Mouse (Mus musculus): Measurements from ENCODE around the gene C330007P06Rik. TPM values are rescaled to one million over a fixed set of nuclear protein-coding genes. Genes with fewer than 3 reads are reported as not detected.

C330007P06Rik gene
- polyA plus RNA-seq, 1 experiment from 2014 or later: 21.2 TPM

DNA sequence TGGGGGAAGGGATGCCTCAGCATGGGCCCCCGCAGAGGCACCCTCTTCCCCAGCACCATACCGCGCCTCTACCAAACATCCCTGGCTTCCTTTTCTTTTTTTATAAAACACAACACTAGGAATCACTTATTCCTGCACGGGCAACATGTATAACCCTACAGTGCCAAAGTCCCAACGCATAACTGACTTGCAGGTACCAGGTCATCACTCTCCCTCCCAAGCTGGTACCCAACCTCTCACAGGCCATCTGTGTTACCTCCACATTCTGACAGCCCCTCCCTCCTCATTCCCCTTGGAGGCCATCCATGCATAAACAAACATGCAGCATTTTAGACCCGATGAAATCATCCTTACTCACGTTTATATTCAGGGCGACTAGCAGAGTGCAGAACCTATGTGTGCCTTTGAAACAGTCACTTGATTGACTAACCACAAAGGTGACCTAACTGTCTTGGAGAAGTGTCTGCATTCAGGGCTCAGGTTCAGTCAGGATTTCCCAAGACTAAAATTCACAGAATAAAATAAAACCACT, 57.5 kb downstream of the C330007P06Rik start:
- H3K4me1 ChIP-seq (ENCODE audit: insufficient read depth, low read depth, low read length): no peaks in the 10 kb centered on the region
- H3K4me2 ChIP-seq (replicated peaks; ENCODE audit: low read depth, low read length): no peak overlapping the region
- no peaks in the 10 kb centered on the region for H3K9me3 ChIP-seq (ENCODE audit: low read length)
- WGBS: 31% methylated on average over 8 of the region's 8 CpGs
- TF ChIP-seq EP300 (IDR thresholded peaks at IDR 0.05) (no peak), CTCF (IDR thresholded peaks at IDR 0.05) (no peak)
- ATAC-seq: no peak
- H3K9ac ChIP-seq (replicated peaks; ENCODE audit: low read depth): no peak overlapping the region
- no peaks in the 10 kb centered on the region for H3K36me3 ChIP-seq (ENCODE audit: insufficient read depth, low read length)
- H3K27ac ChIP-seq (ENCODE audit: low read length): peak overlapping the region; percentile 62; the same call in 1 of the 2 replicates
- no peak overlapping the region for H3K4me3 ChIP-seq (ENCODE audit: low read depth, low read length)
- no peaks in the 10 kb centered on the region for H3K27me3 ChIP-seq (replicated peaks; ENCODE audit: insufficient read depth, low read length)
- DNase-seq (ENCODE audit: low spot score): no peak

DNA sequence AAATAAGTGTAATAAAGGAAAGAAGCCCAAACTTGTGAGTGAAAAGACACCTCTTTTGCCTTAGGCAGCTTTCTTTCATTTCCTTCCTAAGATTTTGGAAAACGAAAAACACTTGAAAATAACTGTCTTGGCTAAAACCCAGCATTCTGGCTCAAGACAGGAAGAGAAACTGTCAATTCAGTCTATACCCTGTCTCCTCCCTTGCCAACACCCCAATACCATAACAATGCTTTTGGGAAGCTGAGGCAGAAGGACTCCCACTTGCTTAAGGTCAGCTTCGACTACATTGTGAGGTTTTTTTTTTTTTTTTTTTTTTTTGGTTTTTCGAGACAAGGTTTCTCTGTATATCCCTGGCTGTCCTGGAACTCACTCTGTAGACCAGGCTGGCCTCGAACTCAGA, 58.5 kb downstream of the C330007P06Rik start:
- H3K36me3 ChIP-seq (ENCODE audit: insufficient read depth, low read length): no peaks in the 10 kb centered on the region
- ATAC-seq (no peak), DNase-seq (ENCODE audit: low spot score) (no peak)
- H3K9ac ChIP-seq (replicated peaks; ENCODE audit: low read depth): no peak overlapping the region
- 72% methylated on average over 4 of the region's 4 CpGs for WGBS
- H3K27me3 ChIP-seq (replicated peaks; ENCODE audit: insufficient read depth, low read length): no peaks in the 10 kb centered on the region
- no peaks in the 10 kb centered on the region for H3K9me3 ChIP-seq (ENCODE audit: low read length)
- no peaks in the 10 kb centered on the region for H3K4me1 ChIP-seq (ENCODE audit: insufficient read depth, low read depth, low read length)
- H3K4me2 ChIP-seq (replicated peaks; ENCODE audit: low read depth, low read length): no peak overlapping the region
- H3K27ac ChIP-seq (ENCODE audit: low read length): no peak overlapping the region
- TF ChIP-seq CTCF (IDR thresholded peaks at IDR 0.05): no peak
- TF ChIP-seq EP300 (IDR thresholded peaks at IDR 0.05): no peak
- H3K4me3 ChIP-seq (ENCODE audit: low read depth, low read length): no peak overlapping the region

DNA sequence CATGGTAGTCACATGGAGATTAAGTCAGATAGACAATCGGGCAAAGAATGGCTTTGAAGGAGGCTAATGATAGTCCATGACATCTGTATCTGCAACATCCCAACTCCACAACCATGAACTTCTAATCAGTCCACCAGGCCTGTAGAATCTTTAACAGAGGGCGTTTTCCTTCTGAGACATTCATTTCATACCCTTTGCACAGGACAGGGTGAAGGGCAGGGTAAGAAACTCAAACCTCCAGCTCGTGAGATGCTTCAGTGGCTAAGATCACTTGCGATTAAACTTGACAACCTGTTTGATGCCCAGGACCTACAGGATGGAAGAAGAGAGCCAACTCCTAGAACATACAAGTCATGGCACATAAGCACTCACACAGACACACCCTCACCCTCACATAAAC, 58.9 kb downstream of the C330007P06Rik start:
- no peak for DNase-seq (ENCODE audit: low spot score)
- Histone ChIP-seq H3K36me3 (ENCODE audit: insufficient read depth, low read length) (no peaks in the 10 kb centered on the region), H3K4me3 (ENCODE audit: low read depth, low read length) (no peak overlapping the region), H3K4me2 (replicated peaks; ENCODE audit: low read depth, low read length) (no peak overlapping the region), H3K9me3 (ENCODE audit: low read length) (no peaks in the 10 kb centered on the region), H3K9ac (replicated peaks; ENCODE audit: low read depth) (no peak overlapping the region), H3K27me3 (replicated peaks; ENCODE audit: insufficient read depth, low read length) (no peaks in the 10 kb centered on the region), H3K4me1 (ENCODE audit: insufficient read depth, low read depth, low read length) (no peaks in the 10 kb centered on the region), H3K27ac (ENCODE audit: low read length) (0 out of 2 replicates have a peak overlapping the region, but pooled peaks have one; percentile 20)
- 75% methylated on average over 4 of the region's 4 CpGs for WGBS
- TF ChIP-seq CTCF (IDR thresholded peaks at IDR 0.05) (no peak), EP300 (IDR thresholded peaks at IDR 0.05) (no peak)
- no peak for ATAC-seq

DNA sequence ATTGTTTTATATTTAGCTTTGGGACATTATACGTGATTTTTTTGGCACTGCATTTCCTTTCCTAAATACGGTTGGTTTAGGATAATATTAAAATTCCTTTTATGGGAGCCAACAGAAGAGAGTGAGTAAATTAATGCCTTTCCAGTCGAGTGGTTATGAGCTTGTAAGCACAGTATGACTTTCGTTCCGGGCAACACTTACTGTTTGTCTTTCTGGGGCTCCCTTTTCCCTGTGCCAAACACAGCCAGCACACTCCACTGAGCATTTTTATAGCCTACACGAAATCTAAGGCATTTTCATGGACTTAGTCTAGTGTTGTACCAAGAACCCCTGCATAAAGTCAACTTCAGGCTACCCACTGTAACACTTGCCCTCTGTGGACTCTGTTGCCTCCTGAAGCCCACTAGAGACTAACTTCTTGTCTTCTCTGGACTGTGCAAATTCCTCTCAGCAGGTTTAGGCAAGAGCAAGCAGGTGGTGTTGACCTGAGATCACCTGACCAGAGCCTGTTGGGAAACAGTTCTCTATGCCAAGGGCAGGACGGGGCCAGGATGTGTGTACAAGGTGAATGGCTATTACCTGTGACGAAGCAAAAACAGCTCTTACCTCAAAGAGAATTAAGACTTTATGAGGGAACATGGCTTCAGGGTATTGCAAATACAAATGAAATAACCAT, 59.6 kb downstream of the C330007P06Rik start:
- ATAC-seq (peak; percentile 90), DNase-seq (ENCODE audit: low spot score) (peak; percentile 67)
- TF ChIP-seq EP300 (IDR thresholded peaks at IDR 0.05) (peak; percentile 39; the same call in 1 of the 2 replicates), CTCF (IDR thresholded peaks at IDR 0.05) (no peak)
- Histone ChIP-seq H3K4me2 (replicated peaks; ENCODE audit: low read depth, low read length) (no peak overlapping the region), H3K27me3 (replicated peaks; ENCODE audit: insufficient read depth, low read length) (no peaks in the 10 kb centered on the region), H3K27ac (ENCODE audit: low read length) (0 out of 2 replicates have a peak overlapping the region, but pooled peaks have one; percentile 20), H3K9ac (replicated peaks; ENCODE audit: low read depth) (no peak overlapping the region), H3K9me3 (ENCODE audit: low read length) (no peaks in the 10 kb centered on the region), H3K36me3 (ENCODE audit: insufficient read depth, low read length) (no peaks in the 10 kb centered on the region), H3K4me3 (ENCODE audit: low read depth, low read length) (no peak overlapping the region), H3K4me1 (ENCODE audit: insufficient read depth, low read depth, low read length) (no peaks in the 10 kb centered on the region)
- 54% methylated on average over 8 of the region's 8 CpGs for WGBS

DNA sequence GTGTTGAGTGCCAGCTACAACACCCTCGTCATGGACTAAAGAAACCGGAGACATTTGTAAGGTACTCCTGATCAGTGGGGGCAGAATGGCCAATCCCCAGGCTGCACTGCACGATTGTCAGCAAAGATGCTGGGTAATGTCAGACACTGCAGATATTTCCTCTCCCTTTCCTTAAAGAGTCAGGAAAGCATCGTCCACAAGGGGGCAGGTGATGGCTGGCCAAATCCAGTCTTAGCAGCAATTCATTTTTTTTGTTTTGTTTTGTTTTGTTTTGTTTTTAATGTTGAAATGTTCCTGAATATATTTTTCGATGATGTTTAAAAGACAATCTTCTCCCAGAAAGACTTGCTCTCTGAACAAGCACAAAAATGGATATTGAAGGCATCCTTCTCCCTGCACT, 62.5 kb downstream of the C330007P06Rik start:
- no peak for ATAC-seq
- DNase-seq (ENCODE audit: low spot score): peak; percentile 56
- Histone ChIP-seq H3K4me2 (replicated peaks; ENCODE audit: low read depth, low read length) (no peak overlapping the region), H3K4me1 (ENCODE audit: insufficient read depth, low read depth, low read length) (peaks cover 4% of the 10 kb centered on the region; the same call in 1 of the 2 replicates), H3K27me3 (replicated peaks; ENCODE audit: insufficient read depth, low read length) (no peaks in the 10 kb centered on the region), H3K9me3 (ENCODE audit: low read length) (no peaks in the 10 kb centered on the region), H3K27ac (ENCODE audit: low read length) (no peak overlapping the region), H3K36me3 (ENCODE audit: insufficient read depth, low read length) (no peaks in the 10 kb centered on the region), H3K4me3 (ENCODE audit: low read depth, low read length) (no peak overlapping the region), H3K9ac (replicated peaks; ENCODE audit: low read depth) (no peak overlapping the region)
- WGBS: 38% methylated on average over 5 of the region's 5 CpGs
- TF ChIP-seq EP300 (IDR thresholded peaks at IDR 0.05): no peak
- TF ChIP-seq CTCF (IDR thresholded peaks at IDR 0.05): peak; percentile 70

DNA sequence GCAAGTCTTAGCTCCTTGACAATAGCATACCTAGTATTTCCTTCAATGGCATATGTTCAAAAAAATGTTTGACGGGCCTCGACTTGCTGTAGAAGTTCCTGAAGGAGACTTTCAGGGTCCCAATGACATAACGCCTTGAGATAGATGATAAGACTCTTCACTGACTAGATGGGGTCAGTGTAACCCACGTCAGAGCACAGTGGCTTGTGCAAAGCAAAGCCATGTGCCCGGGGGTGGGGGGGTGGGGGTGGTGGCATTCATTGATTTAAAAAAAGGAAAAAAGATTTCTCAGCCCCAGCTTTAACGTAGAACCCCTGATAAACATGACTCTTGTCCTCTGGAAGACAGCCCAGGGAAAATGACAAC, 65.6 kb downstream of the C330007P06Rik start:
- TF ChIP-seq EP300 (IDR thresholded peaks at IDR 0.05) (no peak), CTCF (IDR thresholded peaks at IDR 0.05) (no peak)
- H3K36me3 ChIP-seq (ENCODE audit: insufficient read depth, low read length): no peaks in the 10 kb centered on the region
- H3K27ac ChIP-seq (ENCODE audit: low read length): 0 out of 2 replicates have a peak overlapping the region, but pooled peaks have one; percentile 20
- H3K4me1 ChIP-seq (ENCODE audit: insufficient read depth, low read depth, low read length): peaks cover 4% of the 10 kb centered on the region; the same call in 1 of the 2 replicates
- no peak overlapping the region for H3K4me3 ChIP-seq (ENCODE audit: low read depth, low read length)
- no peak overlapping the region for H3K9ac ChIP-seq (replicated peaks; ENCODE audit: low read depth)
- WGBS: 52% methylated on average over 6 of the region's 6 CpGs
- H3K4me2 ChIP-seq (replicated peaks; ENCODE audit: low read depth, low read length): peak overlapping the region; percentile 14; the same call in 1 of the 2 replicates
- ATAC-seq (0 out of 2 replicates have a peak, but pooled peaks have one; percentile 1), DNase-seq (ENCODE audit: low spot score) (no peak)
- H3K9me3 ChIP-seq (ENCODE audit: low read length): no peaks in the 10 kb centered on the region
- no peaks in the 10 kb centered on the region for H3K27me3 ChIP-seq (replicated peaks; ENCODE audit: insufficient read depth, low read length)

Measured in lung, postnatal 0 days (tissue).